Mouse (Mus musculus): ENCODE measurements around the gene Fgfr2. TPM values are rescaled to one million over a fixed set of nuclear protein-coding genes. Genes with fewer than 3 reads are reported as not detected.
A peak's percentile ranks its signal among the peaks of the same experiment; 100 is the strongest.

Fgfr2 gene
- polyA plus RNA-seq, 1 experiment from 2014 or later: 133 TPM

GRCm38 (mm10) chr7:133015416-133016070, 107.6 kb downstream of the Fgfr2 start:
- Histone ChIP-seq H3K9me3 (ENCODE audit: control insufficient read depth, low read length) (no peaks in the 10 kb centered on the region), H3K27ac (ENCODE audit: low read depth, low read length) (no peak overlapping the region), H3K4me1 (ENCODE audit: control insufficient read depth, insufficient read depth, low read length) (peaks cover 34% of the 10 kb centered on the region), H3K9ac (ENCODE audit: low read depth, low read length) (no peak overlapping the region), H3K27me3 (ENCODE audit: control insufficient read depth, insufficient read depth, low read length) (no peaks in the 10 kb centered on the region), H3K36me3 (ENCODE audit: control insufficient read depth, insufficient read depth, low read length) (peaks cover 13% of the 10 kb centered on the region), H3K4me2 (replicated peaks; ENCODE audit: low read depth, low read length) (no peak overlapping the region), H3K4me3 (ENCODE audit: low read length) (no peak overlapping the region)
- ATAC-seq (ENCODE audit: low FRiP score, low TSS enrichment): no peak; the same call in 1 of the 2 replicates
- 50% methylated on average over 7 of the region's 7 CpGs for WGBS

GRCm38 (mm10) chr7:133014631-133015030, 108.5 kb downstream of the Fgfr2 start:
- no peak overlapping the region for H3K4me3 ChIP-seq (ENCODE audit: low read length)
- peaks cover 25% of the 10 kb centered on the region for H3K4me1 ChIP-seq (ENCODE audit: control insufficient read depth, insufficient read depth, low read length)
- no peak overlapping the region for H3K9ac ChIP-seq (ENCODE audit: low read depth, low read length)
- no peak overlapping the region for H3K4me2 ChIP-seq (replicated peaks; ENCODE audit: low read depth, low read length)
- no peaks in the 10 kb centered on the region for H3K27me3 ChIP-seq (ENCODE audit: control insufficient read depth, insufficient read depth, low read length)
- 93% methylated on average over 14 of the region's 14 CpGs for WGBS
- no peak for ATAC-seq (ENCODE audit: low FRiP score, low TSS enrichment)
- H3K36me3 ChIP-seq (ENCODE audit: control insufficient read depth, insufficient read depth, low read length): peaks cover 19% of the 10 kb centered on the region
- no peaks in the 10 kb centered on the region for H3K9me3 ChIP-seq (ENCODE audit: control insufficient read depth, low read length)
- no peak overlapping the region for H3K27ac ChIP-seq (ENCODE audit: low read depth, low read length)

GRCm38 (mm10) chr7:133013923-133014322, 109.2 kb downstream of the Fgfr2 start:
- Histone ChIP-seq H3K4me2 (replicated peaks; ENCODE audit: low read depth, low read length) (no peak overlapping the region), H3K4me3 (ENCODE audit: low read length) (no peak overlapping the region), H3K27me3 (ENCODE audit: control insufficient read depth, insufficient read depth, low read length) (no peaks in the 10 kb centered on the region), H3K27ac (ENCODE audit: low read depth, low read length) (no peak overlapping the region), H3K4me1 (ENCODE audit: control insufficient read depth, insufficient read depth, low read length) (peaks cover 25% of the 10 kb centered on the region), H3K36me3 (ENCODE audit: control insufficient read depth, insufficient read depth, low read length) (peaks cover 26% of the 10 kb centered on the region), H3K9me3 (ENCODE audit: control insufficient read depth, low read length) (no peaks in the 10 kb centered on the region), H3K9ac (ENCODE audit: low read depth, low read length) (no peak overlapping the region)
- WGBS: 85% methylated on average over 10 of the region's 10 CpGs
- no peak for ATAC-seq (ENCODE audit: low FRiP score, low TSS enrichment)

GRCm38 (mm10) chr7:133012637-133013366, 110.3 kb downstream of the Fgfr2 start:
- no peak for ATAC-seq (ENCODE audit: low FRiP score, low TSS enrichment)
- no peak overlapping the region for H3K9ac ChIP-seq (ENCODE audit: low read depth, low read length)
- no peaks in the 10 kb centered on the region for H3K27me3 ChIP-seq (ENCODE audit: control insufficient read depth, insufficient read depth, low read length)
- peaks cover 28% of the 10 kb centered on the region for H3K4me1 ChIP-seq (ENCODE audit: control insufficient read depth, insufficient read depth, low read length)
- no peaks in the 10 kb centered on the region for H3K9me3 ChIP-seq (ENCODE audit: control insufficient read depth, low read length)
- no peak overlapping the region for H3K4me2 ChIP-seq (replicated peaks; ENCODE audit: low read depth, low read length)
- 59% methylated on average over 14 of the region's 14 CpGs for WGBS
- H3K4me3 ChIP-seq (ENCODE audit: low read length): no peak overlapping the region
- peaks cover 26% of the 10 kb centered on the region for H3K36me3 ChIP-seq (ENCODE audit: control insufficient read depth, insufficient read depth, low read length)
- 0 out of 2 replicates have a peak overlapping the region, but pooled peaks have one; percentile 9 for H3K27ac ChIP-seq (ENCODE audit: low read depth, low read length)

- 65% methylated on average over 4 of the region's 4 CpGs for WGBS
- Histone ChIP-seq H3K9ac (ENCODE audit: low read depth, low read length) (no peak overlapping the region), H3K9me3 (ENCODE audit: control insufficient read depth, low read length) (no peaks in the 10 kb centered on the region), H3K4me2 (replicated peaks; ENCODE audit: low read depth, low read length) (no peak overlapping the region), H3K27ac (ENCODE audit: low read depth, low read length) (no peak overlapping the region), H3K36me3 (ENCODE audit: control insufficient read depth, insufficient read depth, low read length) (peaks cover 26% of the 10 kb centered on the region), H3K4me3 (ENCODE audit: low read length) (no peak overlapping the region), H3K4me1 (ENCODE audit: control insufficient read depth, insufficient read depth, low read length) (peaks cover 28% of the 10 kb centered on the region), H3K27me3 (ENCODE audit: control insufficient read depth, insufficient read depth, low read length) (no peaks in the 10 kb centered on the region)
- ATAC-seq (ENCODE audit: low FRiP score, low TSS enrichment): no peak
These were observed 111.5 kb downstream of the Fgfr2 start for GRCm38 (mm10) chr7:133011611-133012010.

- Histone ChIP-seq H3K9ac (ENCODE audit: low read depth, low read length) (no peak overlapping the region), H3K36me3 (ENCODE audit: control insufficient read depth, insufficient read depth, low read length) (peaks cover 26% of the 10 kb centered on the region), H3K4me3 (ENCODE audit: low read length) (no peak overlapping the region), H3K4me1 (ENCODE audit: control insufficient read depth, insufficient read depth, low read length) (peaks cover 28% of the 10 kb centered on the region), H3K27ac (ENCODE audit: low read depth, low read length) (peak overlapping the region; percentile 15; the same call in 1 of the 2 replicates), H3K4me2 (replicated peaks; ENCODE audit: low read depth, low read length) (no peak overlapping the region), H3K9me3 (ENCODE audit: control insufficient read depth, low read length) (no peaks in the 10 kb centered on the region), H3K27me3 (ENCODE audit: control insufficient read depth, insufficient read depth, low read length) (no peaks in the 10 kb centered on the region)
- WGBS: 39% methylated on average over 5 of the region's 5 CpGs
- no peak for ATAC-seq (ENCODE audit: low FRiP score, low TSS enrichment)
These were observed 112.0 kb downstream of the Fgfr2 start for GRCm38 (mm10) chr7:133011191-133011590.

GRCm38 (mm10) chr7:133010477-133010876, 112.7 kb downstream of the Fgfr2 start:
- no peak overlapping the region for H3K9ac ChIP-seq (ENCODE audit: low read depth, low read length)
- no peak overlapping the region for H3K4me2 ChIP-seq (replicated peaks; ENCODE audit: low read depth, low read length)
- H3K4me1 ChIP-seq (ENCODE audit: control insufficient read depth, insufficient read depth, low read length): peaks cover 27% of the 10 kb centered on the region
- no peak overlapping the region for H3K4me3 ChIP-seq (ENCODE audit: low read length)
- no peak for ATAC-seq (ENCODE audit: low FRiP score, low TSS enrichment)
- no peaks in the 10 kb centered on the region for H3K27me3 ChIP-seq (ENCODE audit: control insufficient read depth, insufficient read depth, low read length)
- 89% methylated on average over 3 of the region's 3 CpGs for WGBS
- no peak overlapping the region for H3K27ac ChIP-seq (ENCODE audit: low read depth, low read length)
- no peaks in the 10 kb centered on the region for H3K9me3 ChIP-seq (ENCODE audit: control insufficient read depth, low read length)
- peaks cover 26% of the 10 kb centered on the region for H3K36me3 ChIP-seq (ENCODE audit: control insufficient read depth, insufficient read depth, low read length)

GRCm38 (mm10) chr7:133009676-133010075, 113.5 kb downstream of the Fgfr2 start:
- Histone ChIP-seq H3K4me3 (ENCODE audit: low read length) (no peak overlapping the region), H3K27ac (ENCODE audit: low read depth, low read length) (no peak overlapping the region), H3K4me2 (replicated peaks; ENCODE audit: low read depth, low read length) (no peak overlapping the region), H3K27me3 (ENCODE audit: control insufficient read depth, insufficient read depth, low read length) (no peaks in the 10 kb centered on the region), H3K4me1 (ENCODE audit: control insufficient read depth, insufficient read depth, low read length) (peaks cover 23% of the 10 kb centered on the region), H3K9ac (ENCODE audit: low read depth, low read length) (no peak overlapping the region), H3K36me3 (ENCODE audit: control insufficient read depth, insufficient read depth, low read length) (peaks cover 24% of the 10 kb centered on the region), H3K9me3 (ENCODE audit: control insufficient read depth, low read length) (no peaks in the 10 kb centered on the region)
- 87% methylated on average over 8 of the region's 8 CpGs for WGBS
- ATAC-seq (ENCODE audit: low FRiP score, low TSS enrichment): no peak

GRCm38 (mm10) chr7:133008663-133009062, 114.5 kb downstream of the Fgfr2 start:
- H3K27me3 ChIP-seq (ENCODE audit: control insufficient read depth, insufficient read depth, low read length): no peaks in the 10 kb centered on the region
- peaks cover 22% of the 10 kb centered on the region for H3K4me1 ChIP-seq (ENCODE audit: control insufficient read depth, insufficient read depth, low read length)
- H3K9me3 ChIP-seq (ENCODE audit: control insufficient read depth, low read length): no peaks in the 10 kb centered on the region
- H3K27ac ChIP-seq (ENCODE audit: low read depth, low read length): no peak overlapping the region
- H3K4me3 ChIP-seq (ENCODE audit: low read length): no peak overlapping the region
- peaks cover 16% of the 10 kb centered on the region; the same call in 1 of the 2 replicates for H3K36me3 ChIP-seq (ENCODE audit: control insufficient read depth, insufficient read depth, low read length)
- no peak overlapping the region for H3K9ac ChIP-seq (ENCODE audit: low read depth, low read length)
- ATAC-seq (ENCODE audit: low FRiP score, low TSS enrichment): no peak
- H3K4me2 ChIP-seq (replicated peaks; ENCODE audit: low read depth, low read length): no peak overlapping the region
- WGBS: 88% methylated on average over 4 of the region's 4 CpGs

Measured in kidney, embryonic 14.5 days (tissue).